Mouse (Mus musculus) adrenal gland, postnatal 10 days (tissue): ENCODE measurements around the gene Eps8l1. TPM values are rescaled to one million over a fixed set of nuclear protein-coding genes. Genes with fewer than 3 reads are reported as not detected.
"Not testable (repeated sequence)": the region's sequence is repeated elsewhere in the genome, so short reads cannot be mapped to it uniquely, and the experiment has no call there.

Experiments used
- DNase-seq: peaks from one replicate; pipeline ENCODE4 v3.0.0; 2021; ENCODE audit warnings: mixed read lengths
- long read RNA-seq, 2 experiments: library from polyadenylated mRNA; stranded (forward); transcript quantifications; one replicate each; pipeline ENCODE4 v2.0.0; 2021
- total RNA-seq, 2 experiments: library from RNA; stranded (reverse); gene quantifications; 2 replicates each; pipeline ENCODE4 v1.2.3; 2021

Eps8l1 gene
- 1 to 10 TPM; 2.1 to 7.1 TPM for total RNA-seq
- long read RNA-seq, experiment 1, partial matches to known transcripts = 1 of 2 reads
- long read RNA-seq, experiment 1, other reads (novel, unspliced or antisense) = 1 of 2 reads
- long read RNA-seq, experiment 2, partial matches to known transcripts = 1 of 1 reads
- long read RNA-seq, experiment 2, other reads (novel, unspliced or antisense) = 0 of 1 reads

DNA sequence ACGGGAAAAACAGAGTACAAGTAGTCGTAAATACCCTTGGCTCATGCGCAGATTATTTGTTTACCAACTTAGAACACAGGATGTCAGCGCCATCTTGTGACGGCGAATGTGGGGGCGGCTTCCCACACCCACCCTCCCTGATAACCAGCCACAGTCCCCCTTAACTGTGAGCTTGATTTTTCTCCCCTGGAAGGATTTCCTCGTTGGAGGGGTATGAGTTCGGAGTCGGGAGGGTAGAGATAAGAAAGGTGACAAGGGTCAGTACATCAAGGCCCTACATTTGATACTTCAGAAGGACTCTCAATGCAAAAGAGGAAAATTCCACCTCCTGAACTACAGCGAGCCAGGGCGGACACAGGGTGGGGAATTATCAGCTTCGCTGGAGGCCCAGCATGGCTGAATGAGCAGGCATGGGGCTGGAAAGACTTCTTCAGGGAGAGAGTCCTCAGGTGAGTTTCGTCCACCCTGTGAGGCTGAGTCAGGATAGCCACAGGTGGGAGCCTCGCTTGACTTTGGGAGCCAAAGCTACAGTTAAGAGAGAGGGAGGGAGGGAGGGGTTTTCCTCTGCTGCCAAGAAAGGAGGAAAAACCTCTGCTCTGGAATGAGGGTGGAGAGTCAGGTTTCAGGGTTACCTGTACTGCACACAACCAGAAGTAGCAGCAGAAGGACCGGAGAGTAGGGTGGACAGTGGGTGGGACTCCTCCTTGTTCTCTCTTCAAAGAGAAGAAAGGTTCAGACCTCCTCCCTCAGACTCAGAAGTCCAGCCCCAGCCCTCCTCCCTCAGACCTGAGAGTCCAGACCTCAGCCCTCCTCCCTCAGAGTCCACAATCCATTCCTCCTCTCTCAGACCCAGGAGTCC, at the start of gene Eps8l1:
Eps8l1 (plus strand) TSS at position 99 of the 859 bp plus-strand sequence.
- no peak for DNase-seq

DNA sequence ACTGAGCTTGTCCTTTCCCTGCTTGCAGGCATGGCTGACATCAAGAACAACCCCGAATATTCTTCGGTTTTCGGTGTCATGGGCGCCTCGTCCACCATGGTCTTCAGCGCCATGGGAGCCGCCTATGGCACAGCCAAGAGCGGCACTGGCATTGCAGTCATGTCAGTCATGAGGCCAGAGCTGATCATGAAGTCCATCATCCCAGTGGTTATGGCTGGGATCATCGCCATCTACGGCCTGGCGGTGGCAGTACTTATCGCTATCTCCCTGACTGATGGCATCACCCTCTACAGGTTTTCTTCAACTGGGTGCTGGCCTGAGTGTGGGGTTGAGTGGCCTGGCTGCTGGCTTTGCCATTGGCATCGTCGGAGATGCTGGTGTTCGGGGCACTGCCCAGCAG, 48.1 kb upstream of the Eps8l1 start:
- DNase-seq = not testable (repeated sequence)

DNA sequence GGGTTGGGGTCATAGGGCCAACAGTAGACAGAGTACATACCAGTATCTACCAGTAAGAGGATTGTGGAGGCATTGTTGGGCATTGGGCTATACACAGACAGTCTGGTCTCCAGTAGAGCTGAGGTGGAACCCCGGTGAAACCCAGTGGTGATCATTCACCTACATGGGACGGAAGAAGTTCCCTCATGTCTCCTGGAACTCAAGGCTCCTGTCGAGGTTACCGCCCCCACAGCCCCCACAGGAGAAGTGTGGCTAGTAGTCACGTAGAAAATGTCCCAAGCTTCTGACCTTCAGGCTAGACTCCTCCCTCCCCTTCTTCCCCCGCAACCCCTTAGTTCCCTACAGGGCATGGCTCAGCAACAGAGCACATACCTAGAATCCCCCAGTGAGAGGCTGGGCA, 40.8 kb upstream of the Eps8l1 start:
- DNase-seq = no peak

DNA sequence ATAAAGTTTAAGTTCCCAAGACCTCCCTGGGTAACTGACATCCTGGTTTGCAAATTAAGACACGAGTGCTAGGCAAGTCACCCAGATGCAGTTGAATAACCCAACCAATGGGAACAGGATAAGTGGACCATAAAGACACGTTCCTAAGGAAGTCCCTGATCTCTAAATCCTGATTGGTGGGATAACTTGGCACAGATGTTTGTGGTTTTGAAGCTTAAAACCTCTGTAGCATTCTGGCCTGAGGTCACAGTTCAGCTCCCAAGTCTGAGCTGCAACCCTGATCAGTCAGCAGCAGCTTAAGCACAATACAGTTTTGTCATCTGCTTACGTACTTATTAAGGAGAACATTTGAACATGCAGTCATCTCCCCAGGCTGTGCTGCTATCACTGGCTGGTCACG, 40.2 kb upstream of the Eps8l1 start:
- no peak for DNase-seq

DNA sequence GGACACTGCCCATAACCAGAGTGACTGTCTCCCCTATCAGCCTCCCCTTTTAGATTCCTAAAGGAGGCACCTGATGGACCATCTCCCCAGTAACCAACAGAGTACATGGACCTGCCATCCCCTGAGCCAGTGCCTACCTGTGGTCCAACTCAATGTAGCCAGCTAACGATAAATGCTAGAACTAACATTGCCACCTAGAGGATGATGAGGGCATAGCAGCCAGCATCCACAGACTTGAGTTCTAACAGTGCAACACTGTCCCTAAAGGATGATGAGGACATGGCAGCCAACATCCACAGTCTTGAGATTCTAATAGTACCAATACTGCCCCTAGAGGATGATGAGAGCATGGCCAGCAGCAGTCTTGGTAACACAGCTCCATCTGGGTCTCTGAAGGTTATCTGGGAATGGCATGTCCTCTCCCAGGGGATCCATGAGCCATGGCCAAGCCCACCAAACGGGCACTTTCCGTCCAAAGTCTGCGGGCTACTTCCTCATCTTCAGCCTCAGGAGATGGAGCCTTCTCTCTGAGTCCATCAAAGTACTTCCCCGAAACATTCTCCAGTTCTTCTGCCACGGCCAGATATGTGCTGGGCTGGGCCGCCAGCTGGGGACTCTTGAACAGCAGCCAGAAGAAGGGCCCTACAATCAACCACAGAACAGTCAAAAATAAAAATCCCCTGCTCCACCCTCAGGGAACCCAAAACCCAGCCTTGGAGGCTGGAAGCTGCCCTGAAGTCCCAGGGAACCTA, 33.1 kb upstream of the Eps8l1 start:
- peak; percentile 88 for DNase-seq

DNA sequence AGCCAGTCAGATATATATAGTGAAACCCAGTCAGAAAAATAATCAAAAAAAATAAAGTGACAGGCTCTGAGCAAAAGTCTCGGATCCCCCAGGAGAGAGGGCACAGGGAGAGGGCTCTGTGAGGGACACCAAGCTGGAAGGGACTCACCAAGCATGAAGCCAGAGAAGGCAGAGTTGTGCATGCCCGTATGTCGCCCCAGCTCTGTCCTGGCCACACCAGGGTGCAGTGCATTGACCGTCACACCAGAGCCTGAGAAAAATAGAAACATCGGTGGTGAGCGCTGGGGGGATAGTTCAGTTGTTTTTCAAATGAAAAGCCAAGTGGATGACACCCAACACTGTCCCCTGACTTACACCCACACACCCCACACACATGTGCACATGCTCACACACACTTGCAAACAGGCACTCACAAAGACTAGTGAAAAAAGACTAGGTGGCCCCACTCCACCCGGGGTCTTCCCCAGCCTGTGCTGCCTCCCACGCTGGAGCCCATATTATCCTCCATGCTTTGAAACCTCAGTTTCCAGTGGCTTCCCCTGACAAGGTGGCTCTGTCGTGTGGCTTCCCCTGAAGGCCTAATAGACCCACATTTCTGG, 30.1 kb upstream of the Eps8l1 start:
- no peak for DNase-seq

DNA sequence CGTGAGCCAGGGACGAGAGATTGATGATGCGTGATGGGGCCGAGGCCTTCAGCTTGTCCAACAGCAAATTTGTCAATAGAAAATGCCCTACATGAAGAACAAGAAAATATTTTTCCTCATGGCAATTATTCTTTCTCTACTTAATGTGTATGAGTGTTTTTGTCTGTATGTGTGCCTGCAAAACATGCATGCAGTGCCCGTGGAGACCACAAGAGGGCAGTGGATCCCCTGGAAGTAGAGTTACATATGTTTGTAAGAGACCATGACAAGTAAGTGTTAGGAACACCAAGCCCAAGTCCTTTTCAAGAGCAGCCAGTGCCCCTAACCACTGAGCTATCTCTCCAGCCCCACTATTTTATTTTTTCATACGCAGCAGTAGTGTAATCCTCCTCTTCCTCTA, 28.9 kb upstream of the Eps8l1 start:
- peak; percentile 84 for DNase-seq

DNA sequence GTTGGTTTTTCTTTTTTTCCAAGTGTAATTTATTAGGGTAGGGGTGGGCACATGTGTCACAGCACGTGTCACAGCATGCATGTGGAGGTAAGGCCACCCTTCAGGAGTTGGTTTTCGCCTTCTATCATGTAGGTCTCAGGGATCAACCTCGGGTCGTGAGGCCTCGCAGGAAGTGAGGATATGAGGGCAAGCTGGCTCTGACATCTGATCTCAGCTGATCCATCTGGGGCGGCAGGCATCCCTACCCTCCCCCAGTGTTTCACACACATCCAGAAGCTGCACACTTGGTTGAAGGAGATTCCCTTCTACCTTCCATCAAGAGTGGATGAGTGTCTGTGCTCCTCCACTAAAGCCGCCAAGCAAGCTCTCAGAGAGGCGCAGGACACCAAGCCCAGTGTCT, 28.4 kb upstream of the Eps8l1 start:
- no peak for DNase-seq

DNA sequence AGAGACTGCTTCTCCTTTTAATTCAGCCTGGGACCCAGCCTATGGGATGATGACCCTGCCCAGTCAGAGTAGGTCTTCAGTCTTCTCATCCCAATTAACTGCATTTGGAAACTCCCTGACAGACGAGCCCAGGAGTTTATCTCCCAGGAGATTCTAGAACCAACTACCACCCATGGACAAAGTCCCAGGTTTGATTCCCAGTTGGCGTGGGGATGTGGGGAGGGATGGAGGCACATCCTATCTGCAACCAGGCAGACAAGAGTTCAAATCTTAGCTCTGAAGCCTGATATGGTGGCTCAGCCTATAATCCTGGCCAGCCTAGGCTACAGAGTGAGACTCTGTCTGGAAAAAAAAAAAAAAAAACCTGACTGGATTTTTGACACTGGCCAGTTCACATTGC, 22.8 kb upstream of the Eps8l1 start:
- DNase-seq = no peak

DNA sequence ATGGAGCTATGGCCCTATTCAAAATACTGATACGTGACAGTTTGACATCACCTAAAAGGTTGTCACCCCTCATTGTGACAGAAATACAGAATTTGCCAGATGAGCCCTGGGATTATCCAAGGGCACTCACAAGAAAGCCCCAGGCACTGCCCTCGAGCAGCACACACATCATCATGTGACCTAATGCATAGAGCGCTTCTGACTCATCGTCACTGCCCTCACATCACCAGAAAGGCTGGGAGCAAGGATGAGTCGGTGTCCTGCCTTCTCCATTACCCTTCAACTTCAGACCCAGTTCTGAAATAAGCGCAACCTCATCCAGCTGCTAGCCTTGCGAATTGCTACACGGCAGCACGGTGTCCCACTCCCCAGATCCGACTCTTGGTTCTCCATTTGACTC, 19.9 kb upstream of the Eps8l1 start:
- DNase-seq = no peak

DNA sequence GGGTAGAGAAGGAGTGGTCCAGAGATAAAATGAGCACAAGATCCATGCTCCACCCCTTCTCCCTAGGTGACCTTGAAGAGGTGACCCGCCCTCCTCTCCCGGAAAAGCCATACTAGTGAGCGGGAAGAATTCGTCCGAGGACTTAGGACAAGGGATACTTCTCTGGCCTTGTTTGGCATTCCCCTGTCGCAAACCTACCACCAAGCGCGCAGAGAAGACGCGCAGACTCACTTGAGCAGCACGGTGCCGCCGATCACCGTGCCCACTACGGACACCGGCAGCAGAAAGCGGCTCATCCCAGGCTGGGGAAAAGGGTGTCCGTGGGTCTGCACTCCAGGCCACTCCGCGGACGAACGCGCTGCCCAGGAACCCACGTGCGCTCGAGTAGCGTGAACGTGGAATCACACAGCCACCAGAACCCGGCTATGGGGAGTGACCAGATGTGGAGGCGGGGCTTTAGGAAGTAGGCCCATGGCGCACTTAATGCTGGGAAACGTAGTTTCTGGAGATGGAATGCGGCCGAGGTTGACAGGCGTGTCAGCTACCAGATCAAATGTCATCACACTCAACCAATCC, 15.2 kb upstream of the Eps8l1 start, which contains the start of gene Rdh13:
Rdh13 (minus strand) TSS at position 434 of the 576 bp plus-strand sequence.
- DNase-seq = peak; percentile 90

DNA sequence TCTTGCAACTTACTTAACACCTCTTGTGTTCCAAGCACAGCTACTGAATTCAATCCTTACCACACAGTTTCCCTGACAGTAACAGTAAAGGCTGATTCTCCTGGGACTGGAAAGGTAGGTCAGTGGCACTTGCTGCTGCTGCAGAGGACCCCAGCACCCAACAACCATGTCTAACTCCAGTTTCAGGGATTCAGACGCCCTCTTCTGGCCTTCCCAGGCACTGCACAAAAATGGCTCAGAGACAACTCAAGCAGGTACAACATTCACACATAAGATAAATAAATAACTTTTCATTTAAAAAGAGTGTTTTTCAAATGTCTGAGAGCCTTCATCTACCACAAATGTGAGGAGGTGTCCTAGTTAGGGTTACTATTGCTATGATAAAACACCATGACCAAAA, 13.3 kb upstream of the Eps8l1 start:
- DNase-seq = no peak

DNA sequence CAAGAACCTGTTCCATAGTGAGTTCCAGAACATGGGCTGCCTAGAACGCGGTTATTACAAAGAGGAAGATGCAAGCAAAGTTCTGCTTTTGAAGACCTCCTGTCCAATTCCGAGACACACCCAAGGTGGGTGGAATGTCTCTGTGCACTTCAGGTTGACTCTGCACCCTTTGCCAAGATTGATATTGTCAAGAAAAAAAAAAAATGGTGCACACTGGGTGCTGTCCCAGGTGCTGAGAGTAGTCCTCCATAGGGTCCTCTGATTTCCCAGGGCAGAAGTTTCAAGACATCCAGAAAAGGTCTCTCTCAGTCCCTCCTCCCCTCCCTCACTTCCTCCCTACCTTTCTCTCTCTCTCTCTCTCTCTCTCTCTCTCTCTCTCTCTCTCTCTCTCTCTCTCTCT, 12.0 kb upstream of the Eps8l1 start:
- DNase-seq = no peak

DNA sequence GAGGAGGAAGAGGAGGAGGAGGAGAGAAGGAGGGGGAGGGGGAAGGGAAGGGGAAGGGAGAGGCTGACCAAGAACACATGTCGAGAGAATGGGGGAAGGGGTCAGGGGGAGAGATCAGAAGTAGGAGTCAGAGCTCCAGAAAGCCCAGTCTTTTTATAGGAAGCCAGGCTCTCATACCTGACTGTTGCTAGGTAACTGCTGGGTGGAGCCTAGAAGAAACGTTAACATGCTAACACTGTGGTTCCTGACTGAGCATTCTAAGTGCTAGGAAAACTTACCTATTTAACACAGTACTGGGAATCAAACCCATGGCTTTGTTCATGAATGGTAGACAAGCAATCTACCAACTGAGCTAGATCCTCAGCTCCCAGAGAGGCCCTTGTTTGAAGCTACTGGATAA, 11.3 kb upstream of the Eps8l1 start:
- DNase-seq = no peak

DNA sequence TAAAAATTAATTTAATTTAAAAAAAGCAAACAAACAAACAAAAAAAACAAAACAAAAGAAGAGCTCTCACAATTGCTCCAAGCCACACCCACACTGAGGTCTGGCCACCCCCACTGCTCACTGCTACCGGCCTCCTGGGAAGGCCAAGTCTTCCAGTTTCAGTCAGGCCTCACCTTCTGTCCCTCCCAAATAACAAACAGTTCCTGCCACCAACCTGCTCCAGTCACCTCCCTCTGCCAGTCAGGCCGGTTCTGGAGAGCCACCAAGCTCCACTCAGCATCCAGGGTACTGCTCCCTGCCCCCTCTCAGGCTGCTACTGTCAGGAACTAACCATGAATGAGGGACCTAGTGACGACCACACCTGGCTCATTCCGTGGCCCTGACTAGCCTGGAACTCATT, 7.8 kb upstream of the Eps8l1 start:
- DNase-seq = no peak

DNA sequence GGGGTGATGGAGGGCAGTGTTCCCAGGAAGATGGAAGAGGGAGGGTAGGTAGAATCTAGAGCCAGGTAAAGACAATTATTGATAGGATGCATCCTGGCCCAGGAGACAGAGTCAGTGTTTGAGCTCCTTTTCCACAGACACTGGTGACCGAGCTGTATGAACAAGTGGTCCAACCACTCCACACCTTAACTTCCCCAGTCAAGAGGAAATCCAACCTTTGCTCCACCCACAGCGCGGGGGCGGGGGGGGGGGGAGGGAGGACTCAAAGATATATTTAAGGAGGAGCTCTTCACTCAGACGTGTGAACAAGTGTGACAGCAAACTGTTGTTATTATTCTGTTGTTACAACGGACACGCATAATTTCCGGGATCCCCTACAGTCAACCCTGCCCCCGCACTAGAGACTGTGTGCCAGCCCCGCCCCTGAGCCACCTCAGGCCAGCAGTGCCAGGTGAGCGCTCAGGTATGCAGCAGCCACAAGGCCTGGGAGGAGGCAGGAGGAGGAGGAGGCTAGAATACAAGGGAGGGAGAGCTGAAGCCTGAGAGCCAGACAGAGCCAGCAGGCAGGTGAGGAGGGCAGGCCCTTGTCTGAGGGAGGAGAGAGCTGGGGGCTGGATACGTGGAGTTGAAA, 3.8 kb downstream of the Eps8l1 start:
- no peak for DNase-seq

DNA sequence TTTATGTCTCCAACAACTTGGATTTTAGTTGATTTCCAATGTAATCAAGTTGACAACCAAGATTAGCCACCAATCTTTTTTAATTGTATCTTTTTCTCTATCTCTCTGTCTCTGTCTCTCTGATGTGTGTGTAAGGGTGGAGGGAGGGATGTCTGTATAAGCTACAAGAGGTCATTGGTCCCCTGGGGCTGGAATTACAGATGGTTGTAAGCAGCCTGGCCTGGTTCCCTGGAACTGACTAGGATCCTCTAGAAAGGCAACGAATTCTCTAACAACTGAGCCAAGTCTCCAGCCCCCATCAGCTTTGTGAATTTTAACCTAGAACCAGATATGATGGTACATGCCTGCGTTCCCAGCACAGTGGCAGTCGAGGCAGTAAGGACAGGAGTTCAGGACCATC, 7.3 kb downstream of the Eps8l1 start:
- DNase-seq = no peak

DNA sequence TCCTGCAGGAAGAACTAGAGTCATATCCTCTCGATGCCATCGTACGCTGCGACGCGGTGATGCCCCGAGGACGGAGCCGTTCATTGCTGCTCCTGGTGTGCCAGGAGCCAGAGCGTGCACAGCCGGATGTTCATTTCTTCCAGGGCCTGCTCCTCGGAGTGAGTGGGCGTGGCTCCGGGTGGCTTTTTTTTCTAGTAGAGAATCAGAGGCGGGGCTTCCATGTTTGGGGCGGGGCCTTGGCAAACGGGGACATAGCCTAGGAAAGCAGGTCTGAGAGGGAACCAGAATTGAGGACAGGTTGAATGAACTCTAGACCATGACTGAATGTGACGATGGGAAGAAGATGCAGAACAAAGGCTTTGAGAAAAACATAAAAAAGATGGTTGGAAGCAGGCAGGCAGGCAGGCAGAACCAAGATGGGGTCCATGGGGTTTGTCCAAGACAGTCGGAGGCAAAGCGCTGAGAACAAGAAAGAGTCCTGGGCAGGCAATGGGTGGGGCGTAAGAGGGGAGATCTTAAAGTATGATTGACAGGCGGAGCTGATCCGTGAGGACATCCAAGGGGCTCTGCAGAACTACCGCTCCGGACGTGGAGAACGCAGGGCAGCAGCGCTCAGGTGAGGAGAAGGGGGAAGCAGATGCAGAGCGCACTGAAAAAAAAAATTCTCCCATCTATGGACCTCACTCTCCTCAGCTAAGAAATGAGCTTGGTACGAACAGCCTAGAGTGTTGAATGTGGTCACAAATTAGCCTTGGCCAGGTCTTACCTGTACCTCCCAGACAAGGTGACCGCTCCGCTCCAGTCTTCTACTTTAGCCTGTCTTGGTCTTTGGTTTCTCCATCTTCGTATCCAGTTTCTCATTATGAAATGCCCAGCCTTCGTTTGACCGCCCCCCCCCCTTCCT, 10.1 kb downstream of the Eps8l1 start:
- DNase-seq = peak; percentile 71

DNA sequence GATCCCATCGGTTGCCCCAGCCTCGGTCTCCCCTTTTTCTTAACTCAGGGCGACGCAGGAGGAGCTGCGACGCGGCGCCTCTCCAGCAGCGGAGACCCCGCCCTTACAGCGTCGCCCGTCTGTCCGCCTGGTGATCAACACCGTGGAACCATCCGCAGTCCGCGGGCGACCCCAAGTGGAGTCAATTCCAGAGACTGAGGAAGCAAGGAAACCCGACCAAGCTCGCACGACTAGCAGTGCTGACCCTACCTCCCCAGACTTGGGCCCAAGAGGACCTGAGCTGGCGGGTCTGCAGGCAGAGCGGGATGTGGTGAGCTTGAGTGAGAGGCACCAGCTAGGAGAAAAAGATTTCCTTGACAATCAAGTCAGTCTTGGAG, 10.7 kb downstream of the Eps8l1 start:
- peak; percentile 91 for DNase-seq

DNA sequence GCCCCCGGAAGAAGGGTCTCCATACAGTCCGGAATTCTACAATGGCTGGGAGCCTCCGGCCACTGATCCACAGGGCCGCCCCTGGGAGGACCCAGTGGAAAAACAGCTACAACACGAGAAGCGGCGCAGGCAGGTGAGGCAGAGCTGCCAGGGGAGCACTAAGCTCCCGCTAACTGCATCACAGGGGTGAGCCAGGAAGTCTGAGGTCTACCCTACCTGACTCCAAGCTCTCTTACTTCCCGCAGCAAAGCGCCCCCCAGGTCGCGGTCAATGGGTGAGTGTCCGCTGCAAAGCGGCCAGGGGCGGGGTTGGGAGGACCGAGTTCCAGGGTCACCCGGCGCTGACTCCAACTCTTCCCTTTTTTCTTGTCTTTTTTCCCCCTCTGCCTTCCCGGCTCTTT, 13.5 kb downstream of the Eps8l1 start:
- no peak for DNase-seq
